21 mouse cellular contexts compared by ENCODE assay signal in genomic region chr6:114473541-114473940, GRCm38 (mm10).
DNase-seq lines count a peak whose midpoint lies in the region; ATAC-seq lines count a peak whose summit lies in the region.
"Had no signal": no experiment of that assay in that cellular context is flagged by ENCODE, and none has a peak within 500 bp of the region (broad histone marks: within the 10 kb centered on the region; RNA-seq: fewer than 3 reads in every experiment).

No protein-coding gene starts in this region.

- DNase-seq in hindbrain, embryonic 10.5 days (ENCODE audit: low spot score), result no peak
- DNase-seq in midbrain, embryonic 11.5 days (ENCODE audit: low spot score, missing footprints), result no peak
- peak; percentile 65 for DNase-seq in brain, adult 2 months (ENCODE audit: low read depth, low spot score)
- peak; percentile 64 for DNase-seq in retina, postnatal 1 day
- DNase-seq in cerebellum, postnatal 36 days, result no peak
- DNase-seq: adrenal gland, postnatal 10 days; cerebellum, adult 18-20 months; cerebellum, adult 9-11 months; embryo, embryonic 11 days; heart, adult 18-20 months; heart, postnatal 14 days; kidney, adult 2 months had no signal

- H3K36me3 ChIP-seq in hindbrain, embryonic 10.5 days, result no peaks in the 10 kb centered on the region
- H3K36me3 ChIP-seq in hindbrain, embryonic 16.5 days (ENCODE audit: control insufficient read depth, insufficient read depth, low read length), result no peaks in the 10 kb centered on the region
- no peaks in the 10 kb centered on the region for H3K36me3 ChIP-seq in midbrain, embryonic 13.5 days
- H3K36me3 ChIP-seq in midbrain, embryonic 11.5 days (ENCODE audit: control insufficient read depth, insufficient read depth, low read length), result no peaks in the 10 kb centered on the region
- H3K36me3 ChIP-seq: embryonic facial prominence, embryonic 15.5 days; forebrain, embryonic 10.5 days; heart, embryonic 15.5 days had no signal

- no peak overlapping the region for H3K4me2 ChIP-seq in hindbrain, embryonic 16.5 days (ENCODE audit: low read length)
- no peak overlapping the region for H3K4me2 ChIP-seq in midbrain, embryonic 13.5 days (replicated peaks)
- H3K4me2 ChIP-seq in midbrain, embryonic 11.5 days, result no peak overlapping the region
- H3K4me2 ChIP-seq: embryonic facial prominence, embryonic 15.5 days; heart, embryonic 11.5 days; heart, embryonic 15.5 days had no signal

- peaks cover 10% of the 10 kb centered on the region; the same call in 1 of the 2 replicates for H3K4me1 ChIP-seq in hindbrain, embryonic 10.5 days (replicated peaks)
- H3K4me1 ChIP-seq in hindbrain, embryonic 16.5 days (ENCODE audit: control insufficient read depth, insufficient read depth, low read depth, low read length), result no peaks in the 10 kb centered on the region
- H3K4me1 ChIP-seq in midbrain, embryonic 13.5 days (replicated peaks), result peaks cover 11% of the 10 kb centered on the region
- no peaks in the 10 kb centered on the region for H3K4me1 ChIP-seq in midbrain, embryonic 11.5 days (ENCODE audit: control insufficient read depth, insufficient read depth, low read length)
- H3K4me1 ChIP-seq: heart, embryonic 15.5 days had no signal

- no peak overlapping the region for H3K9ac ChIP-seq in hindbrain, embryonic 16.5 days (ENCODE audit: low read depth, low read length)
- no peak overlapping the region for H3K9ac ChIP-seq in midbrain, embryonic 13.5 days (replicated peaks)
- H3K9ac ChIP-seq in midbrain, embryonic 11.5 days (ENCODE audit: low read length), result no peak overlapping the region
- H3K9ac ChIP-seq: embryonic facial prominence, embryonic 15.5 days; heart, embryonic 15.5 days had no signal

- peak overlapping the region; percentile 30; the same call in 1 of the 2 replicates for H3K27ac ChIP-seq in hindbrain, embryonic 10.5 days
- H3K27ac ChIP-seq in hindbrain, embryonic 16.5 days (ENCODE audit: low read depth, low read length), result no peak overlapping the region
- 0 out of 2 replicates have a peak overlapping the region, but pooled peaks have one; percentile 14 for H3K27ac ChIP-seq in midbrain, embryonic 13.5 days
- H3K27ac ChIP-seq in midbrain, embryonic 11.5 days (ENCODE audit: low read depth, low read length), result no peak overlapping the region
- H3K27ac ChIP-seq: embryonic facial prominence, embryonic 15.5 days; forebrain, embryonic 10.5 days; heart, embryonic 15.5 days had no signal

- no peak for ATAC-seq in hindbrain, embryonic 16.5 days
- ATAC-seq in midbrain, embryonic 13.5 days, result no peak
- ATAC-seq in midbrain, embryonic 11.5 days (ENCODE audit: low FRiP score), result no peak
- ATAC-seq: forebrain, embryonic 16.5 days; intestine, embryonic 16.5 days had no signal

- H3K4me3 ChIP-seq in hindbrain, embryonic 10.5 days, result no peak overlapping the region
- no peak overlapping the region for H3K4me3 ChIP-seq in hindbrain, embryonic 16.5 days (ENCODE audit: low read length)
- H3K4me3 ChIP-seq in midbrain, embryonic 13.5 days (replicated peaks), result no peak overlapping the region
- no peak overlapping the region for H3K4me3 ChIP-seq in midbrain, embryonic 11.5 days (ENCODE audit: low read depth, low read length)
- H3K4me3 ChIP-seq: embryonic facial prominence, embryonic 15.5 days; erythroblast, embryonic 14.5 days; forebrain, embryonic 10.5 days; heart, embryonic 15.5 days had no signal

- no peaks in the 10 kb centered on the region for H3K27me3 ChIP-seq in hindbrain, embryonic 10.5 days (ENCODE audit: insufficient read depth, poor library complexity, severe bottlenecking)
- H3K27me3 ChIP-seq in hindbrain, embryonic 16.5 days (replicated peaks; ENCODE audit: control insufficient read depth, insufficient read depth, low read length), result no peaks in the 10 kb centered on the region
- no peaks in the 10 kb centered on the region for H3K27me3 ChIP-seq in midbrain, embryonic 13.5 days
- H3K27me3 ChIP-seq in midbrain, embryonic 11.5 days (ENCODE audit: control insufficient read depth, insufficient read depth, low read length), result no peaks in the 10 kb centered on the region
- H3K27me3 ChIP-seq: embryonic facial prominence, embryonic 15.5 days had no signal

- 62% methylated on average over 5 of the region's 5 CpGs for WGBS in hindbrain, embryonic 10.5 days
- WGBS in hindbrain, embryonic 16.5 days, result 34% methylated on average over 5 of the region's 5 CpGs
- WGBS in midbrain, embryonic 13.5 days, result 42% methylated on average over 5 of the region's 5 CpGs
- WGBS in midbrain, embryonic 11.5 days, result 66% methylated on average over 5 of the region's 5 CpGs

- H3K9me3 ChIP-seq in hindbrain, embryonic 10.5 days, result no peaks in the 10 kb centered on the region
- no peaks in the 10 kb centered on the region for H3K9me3 ChIP-seq in hindbrain, embryonic 16.5 days (ENCODE audit: control insufficient read depth, low read length)
- no peaks in the 10 kb centered on the region for H3K9me3 ChIP-seq in midbrain, embryonic 13.5 days
- H3K9me3 ChIP-seq in midbrain, embryonic 11.5 days (ENCODE audit: control insufficient read depth, low read length), result no peaks in the 10 kb centered on the region
- H3K9me3 ChIP-seq: embryonic facial prominence, embryonic 15.5 days; forebrain, embryonic 10.5 days; heart, embryonic 15.5 days had no signal

Comparison
In these comparisons a context has a peak if more than half of its experiments do, and no peak if none do; other contexts are left out.
1. H3K27ac ChIP-seq: peak in hindbrain, embryonic 10.5 days (single experiment) and midbrain, embryonic 13.5 days (single experiment); none in hindbrain, embryonic 16.5 days (single experiment) and midbrain, embryonic 11.5 days (single experiment).
2. DNase-seq: peak in brain, adult 2 months (single experiment) and retina, postnatal 1 day (single experiment); none in hindbrain, embryonic 10.5 days (single experiment), midbrain, embryonic 11.5 days (single experiment) and cerebellum, postnatal 36 days (0 of 2).